Mouse (Mus musculus): ENCODE measurements around the gene Terf2ip. TPM values are rescaled to one million over a fixed set of nuclear protein-coding genes. Genes with fewer than 3 reads are reported as not detected.

The Terf2ip gene
- polyA plus RNA-seq, 1 experiment from 2014 or later: 66.8 TPM

DNA sequence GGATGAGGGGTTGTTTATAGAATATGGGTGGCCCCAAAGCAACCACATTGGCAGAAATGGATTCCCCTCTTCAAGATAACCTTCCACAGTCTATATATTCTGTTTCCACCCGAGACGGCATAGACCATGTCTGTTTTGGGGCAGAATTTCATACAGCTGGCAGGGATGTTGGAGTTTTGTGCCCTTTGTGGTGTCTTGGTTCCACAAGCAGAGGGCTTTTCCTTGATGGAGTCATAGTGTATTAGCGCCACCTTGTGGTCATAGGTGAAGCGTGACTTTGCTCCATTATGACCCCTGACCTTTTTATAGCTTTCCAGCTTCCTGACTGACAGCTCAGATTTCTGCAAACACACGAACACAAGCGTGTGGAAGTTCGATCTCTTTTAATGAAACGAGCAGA is 23.4 kb downstream of the Terf2ip start:
- no peak for ATAC-seq
- Histone ChIP-seq H3K9me3 (ENCODE audit: control insufficient read depth, low read length) (no peaks in the 10 kb centered on the region), H3K36me3 (ENCODE audit: control insufficient read depth, insufficient read depth, low read length) (no peaks in the 10 kb centered on the region), H3K9ac (ENCODE audit: low read depth, low read length) (no peak overlapping the region), H3K27ac (ENCODE audit: low read depth, low read length) (no peak overlapping the region), H3K4me1 (ENCODE audit: control insufficient read depth, insufficient read depth, low read depth, low read length) (no peaks in the 10 kb centered on the region), H3K4me3 (ENCODE audit: low read length) (no peak overlapping the region), H3K27me3 (replicated peaks; ENCODE audit: control insufficient read depth, insufficient read depth, low read length) (no peaks in the 10 kb centered on the region), H3K4me2 (ENCODE audit: low read length) (no peak overlapping the region)
- WGBS: 16% methylated on average over 8 of the region's 8 CpGs

- no peak overlapping the region for H3K27ac ChIP-seq (ENCODE audit: low read depth, low read length)
- no peak for ATAC-seq
- no peak overlapping the region for H3K9ac ChIP-seq (ENCODE audit: low read depth, low read length)
- no peak overlapping the region for H3K4me3 ChIP-seq (ENCODE audit: low read length)
- H3K9me3 ChIP-seq (ENCODE audit: control insufficient read depth, low read length): no peaks in the 10 kb centered on the region
- H3K27me3 ChIP-seq (replicated peaks; ENCODE audit: control insufficient read depth, insufficient read depth, low read length): no peaks in the 10 kb centered on the region
- H3K36me3 ChIP-seq (ENCODE audit: control insufficient read depth, insufficient read depth, low read length): no peaks in the 10 kb centered on the region
- no peaks in the 10 kb centered on the region for H3K4me1 ChIP-seq (ENCODE audit: control insufficient read depth, insufficient read depth, low read depth, low read length)
- H3K4me2 ChIP-seq (ENCODE audit: low read length): no peak overlapping the region
- WGBS: 80% methylated on average over 18 of the region's 18 CpGs
These were observed 26.3 kb downstream of the Terf2ip start for GRCm38 (mm10) chr8:112037521-112037920.

DNA sequence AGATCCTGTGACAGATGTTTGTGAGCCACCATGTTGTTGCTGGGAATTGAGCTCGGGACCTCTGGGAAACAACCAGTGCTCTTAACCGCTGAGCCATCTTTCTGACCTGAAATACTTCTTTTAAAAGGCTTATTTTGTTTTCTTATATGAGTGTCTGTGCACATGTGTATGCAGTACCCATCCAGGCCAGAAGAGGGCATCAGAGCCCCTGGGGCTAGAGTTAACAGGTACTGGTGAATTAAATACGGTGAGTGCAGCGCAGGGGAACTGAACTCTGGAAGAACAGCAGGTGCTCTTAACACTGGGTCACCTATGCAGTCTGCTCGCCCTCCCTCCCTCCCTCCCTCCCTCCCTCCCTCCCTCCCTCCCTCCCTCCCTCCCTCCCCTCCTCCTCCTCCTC is 34.0 kb downstream of the Terf2ip start:
- Histone ChIP-seq H3K4me1 (ENCODE audit: control insufficient read depth, insufficient read depth, low read depth, low read length) (no peaks in the 10 kb centered on the region), H3K4me3 (ENCODE audit: low read length) (no peak overlapping the region), H3K9ac (ENCODE audit: low read depth, low read length) (no peak overlapping the region), H3K4me2 (ENCODE audit: low read length) (no peak overlapping the region), H3K9me3 (ENCODE audit: control insufficient read depth, low read length) (no peaks in the 10 kb centered on the region), H3K36me3 (ENCODE audit: control insufficient read depth, insufficient read depth, low read length) (no peaks in the 10 kb centered on the region), H3K27me3 (replicated peaks; ENCODE audit: control insufficient read depth, insufficient read depth, low read length) (no peaks in the 10 kb centered on the region), H3K27ac (ENCODE audit: low read depth, low read length) (no peak overlapping the region)
- 84% methylated on average over 5 of the region's 5 CpGs for WGBS
- ATAC-seq: no peak

DNA sequence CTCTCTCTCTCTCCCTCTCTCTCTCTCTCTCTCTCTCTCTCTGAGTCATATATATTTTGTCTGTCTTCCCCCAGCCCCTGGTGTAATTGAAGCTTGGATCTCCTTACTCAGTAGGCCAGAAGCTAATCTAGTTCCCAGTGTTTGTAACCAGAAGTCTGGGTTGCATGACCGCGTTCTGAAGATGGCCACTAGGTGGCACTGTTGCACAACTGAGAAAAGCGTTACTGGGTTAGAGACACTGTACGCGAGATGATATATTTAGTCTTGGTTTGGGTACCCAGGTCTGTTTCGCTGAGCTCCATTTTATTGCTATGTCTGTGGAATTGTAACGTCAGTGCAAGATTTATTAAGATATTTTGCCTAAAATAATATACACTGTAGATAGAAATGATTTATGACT is 34.7 kb downstream of the Terf2ip start:
- no peak overlapping the region for H3K4me2 ChIP-seq (ENCODE audit: low read length)
- no peaks in the 10 kb centered on the region for H3K9me3 ChIP-seq (ENCODE audit: control insufficient read depth, low read length)
- H3K27me3 ChIP-seq (replicated peaks; ENCODE audit: control insufficient read depth, insufficient read depth, low read length): no peaks in the 10 kb centered on the region
- H3K36me3 ChIP-seq (ENCODE audit: control insufficient read depth, insufficient read depth, low read length): no peaks in the 10 kb centered on the region
- H3K27ac ChIP-seq (ENCODE audit: low read depth, low read length): no peak overlapping the region
- ATAC-seq: peak; percentile 69; the same call in 1 of the 2 replicates
- whole genome bisulfite sequencing: under 1% methylated on average over 7 of the region's 7 CpGs
- H3K4me3 ChIP-seq (ENCODE audit: low read length): no peak overlapping the region
- no peaks in the 10 kb centered on the region for H3K4me1 ChIP-seq (ENCODE audit: control insufficient read depth, insufficient read depth, low read depth, low read length)
- no peak overlapping the region for H3K9ac ChIP-seq (ENCODE audit: low read depth, low read length)

DNA sequence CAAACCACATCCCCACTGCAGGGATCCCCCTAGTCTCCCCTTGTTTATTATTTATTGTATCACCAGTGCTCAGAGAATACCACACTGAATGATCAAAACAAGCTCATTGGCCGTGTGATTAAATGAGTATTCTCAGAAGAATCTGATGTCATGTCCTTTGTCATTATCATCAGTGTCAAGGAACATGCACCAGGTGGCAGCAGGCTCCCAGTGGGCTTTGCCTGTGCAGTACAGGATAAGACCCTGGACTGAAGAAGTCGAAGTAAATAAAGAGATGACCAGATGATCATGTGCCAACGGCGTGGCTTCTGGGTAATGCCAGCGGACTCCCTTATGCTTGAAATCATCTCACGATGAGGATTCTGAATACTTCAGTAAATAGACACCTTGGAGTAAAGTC is 37.1 kb downstream of the Terf2ip start:
- Histone ChIP-seq H3K4me2 (ENCODE audit: low read length) (no peak overlapping the region), H3K9ac (ENCODE audit: low read depth, low read length) (no peak overlapping the region), H3K27me3 (replicated peaks; ENCODE audit: control insufficient read depth, insufficient read depth, low read length) (no peaks in the 10 kb centered on the region), H3K9me3 (ENCODE audit: control insufficient read depth, low read length) (no peaks in the 10 kb centered on the region), H3K4me1 (ENCODE audit: control insufficient read depth, insufficient read depth, low read depth, low read length) (no peaks in the 10 kb centered on the region), H3K36me3 (ENCODE audit: control insufficient read depth, insufficient read depth, low read length) (no peaks in the 10 kb centered on the region), H3K4me3 (ENCODE audit: low read length) (no peak overlapping the region), H3K27ac (ENCODE audit: low read depth, low read length) (no peak overlapping the region)
- 65% methylated on average over 6 of the region's 6 CpGs for WGBS
- no peak for ATAC-seq

DNA sequence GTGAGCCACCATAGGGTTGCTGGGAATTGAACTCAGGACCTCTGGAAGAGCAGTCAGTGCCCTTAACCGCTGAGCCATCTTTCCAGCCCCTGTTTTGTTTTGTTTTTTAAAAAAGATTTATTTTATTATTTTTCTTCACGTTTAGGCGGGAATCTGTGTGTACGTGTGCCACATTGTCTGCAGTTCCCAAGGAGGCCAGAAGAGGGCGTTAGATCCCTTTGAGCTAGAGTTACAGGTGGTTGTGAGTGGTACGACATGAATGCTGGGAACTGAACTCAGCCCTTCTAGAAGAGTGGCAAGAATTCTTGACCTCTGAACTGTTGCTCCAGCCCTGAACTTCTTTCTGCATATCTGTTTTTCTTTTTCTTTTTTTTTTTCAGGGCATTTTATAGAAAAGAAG is 38.8 kb downstream of the Terf2ip start:
- Histone ChIP-seq H3K4me3 (ENCODE audit: low read length) (no peak overlapping the region), H3K4me1 (ENCODE audit: control insufficient read depth, insufficient read depth, low read depth, low read length) (no peaks in the 10 kb centered on the region), H3K27ac (ENCODE audit: low read depth, low read length) (no peak overlapping the region), H3K4me2 (ENCODE audit: low read length) (no peak overlapping the region), H3K9ac (ENCODE audit: low read depth, low read length) (no peak overlapping the region), H3K9me3 (ENCODE audit: control insufficient read depth, low read length) (no peaks in the 10 kb centered on the region), H3K36me3 (ENCODE audit: control insufficient read depth, insufficient read depth, low read length) (no peaks in the 10 kb centered on the region), H3K27me3 (replicated peaks; ENCODE audit: control insufficient read depth, insufficient read depth, low read length) (no peaks in the 10 kb centered on the region)
- 82% methylated on average over 6 of the region's 6 CpGs for WGBS
- ATAC-seq: no peak

DNA sequence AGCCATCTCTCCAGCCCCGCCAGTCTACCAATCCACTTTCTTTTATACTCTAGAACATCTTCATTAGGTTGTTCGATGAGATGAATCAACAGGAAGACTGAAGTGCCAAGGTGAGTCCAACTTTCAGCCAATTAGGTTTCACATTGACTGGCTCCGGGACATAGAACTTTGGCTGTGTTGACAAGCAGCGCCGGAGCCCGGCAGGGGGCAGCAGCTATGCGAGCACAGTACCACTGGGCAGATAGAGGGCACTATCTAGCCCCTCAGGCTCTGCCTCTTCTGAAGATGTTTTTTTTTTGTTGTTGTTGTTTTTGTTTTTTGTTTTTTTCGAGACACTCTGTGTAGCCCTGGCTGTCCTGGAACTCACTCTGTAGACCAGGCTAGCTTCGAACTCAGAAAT is 40.3 kb downstream of the Terf2ip start:
- H3K4me3 ChIP-seq (ENCODE audit: low read length): no peak overlapping the region
- no peaks in the 10 kb centered on the region for H3K27me3 ChIP-seq (replicated peaks; ENCODE audit: control insufficient read depth, insufficient read depth, low read length)
- H3K27ac ChIP-seq (ENCODE audit: low read depth, low read length): no peak overlapping the region
- no peak overlapping the region for H3K9ac ChIP-seq (ENCODE audit: low read depth, low read length)
- ATAC-seq: no peak
- no peaks in the 10 kb centered on the region for H3K36me3 ChIP-seq (ENCODE audit: control insufficient read depth, insufficient read depth, low read length)
- H3K4me2 ChIP-seq (ENCODE audit: low read length): no peak overlapping the region
- no peaks in the 10 kb centered on the region for H3K9me3 ChIP-seq (ENCODE audit: control insufficient read depth, low read length)
- no peaks in the 10 kb centered on the region for H3K4me1 ChIP-seq (ENCODE audit: control insufficient read depth, insufficient read depth, low read depth, low read length)
- WGBS: 81% methylated on average over 9 of the region's 9 CpGs

- Histone ChIP-seq H3K27me3 (replicated peaks; ENCODE audit: control insufficient read depth, insufficient read depth, low read length) (no peaks in the 10 kb centered on the region), H3K9ac (ENCODE audit: low read depth, low read length) (no peak overlapping the region), H3K4me2 (ENCODE audit: low read length) (no peak overlapping the region), H3K4me3 (ENCODE audit: low read length) (no peak overlapping the region), H3K9me3 (ENCODE audit: control insufficient read depth, low read length) (no peaks in the 10 kb centered on the region), H3K36me3 (ENCODE audit: control insufficient read depth, insufficient read depth, low read length) (no peaks in the 10 kb centered on the region), H3K4me1 (ENCODE audit: control insufficient read depth, insufficient read depth, low read depth, low read length) (no peaks in the 10 kb centered on the region), H3K27ac (ENCODE audit: low read depth, low read length) (no peak overlapping the region)
- no peak for ATAC-seq
These were observed 43.3 kb downstream of the Terf2ip start for GRCm38 (mm10) chr8:112054456-112054855.

- H3K4me2 ChIP-seq (ENCODE audit: low read length): no peak overlapping the region
- peak; percentile 48; the same call in 1 of the 2 replicates for ATAC-seq
- no peaks in the 10 kb centered on the region for H3K27me3 ChIP-seq (replicated peaks; ENCODE audit: control insufficient read depth, insufficient read depth, low read length)
- H3K4me3 ChIP-seq (ENCODE audit: low read length): no peak overlapping the region
- H3K36me3 ChIP-seq (ENCODE audit: control insufficient read depth, insufficient read depth, low read length): no peaks in the 10 kb centered on the region
- H3K27ac ChIP-seq (ENCODE audit: low read depth, low read length): no peak overlapping the region
- no peak overlapping the region for H3K9ac ChIP-seq (ENCODE audit: low read depth, low read length)
- WGBS: 36% methylated on average over 4 of the region's 4 CpGs
- no peaks in the 10 kb centered on the region for H3K4me1 ChIP-seq (ENCODE audit: control insufficient read depth, insufficient read depth, low read depth, low read length)
- no peaks in the 10 kb centered on the region for H3K9me3 ChIP-seq (ENCODE audit: control insufficient read depth, low read length)
These were observed 50.2 kb downstream of the Terf2ip start for GRCm38 (mm10) chr8:112061372-112061771.
